Mouse (Mus musculus): ENCODE results near the gene Tecr.

The Tecr gene

DNA sequence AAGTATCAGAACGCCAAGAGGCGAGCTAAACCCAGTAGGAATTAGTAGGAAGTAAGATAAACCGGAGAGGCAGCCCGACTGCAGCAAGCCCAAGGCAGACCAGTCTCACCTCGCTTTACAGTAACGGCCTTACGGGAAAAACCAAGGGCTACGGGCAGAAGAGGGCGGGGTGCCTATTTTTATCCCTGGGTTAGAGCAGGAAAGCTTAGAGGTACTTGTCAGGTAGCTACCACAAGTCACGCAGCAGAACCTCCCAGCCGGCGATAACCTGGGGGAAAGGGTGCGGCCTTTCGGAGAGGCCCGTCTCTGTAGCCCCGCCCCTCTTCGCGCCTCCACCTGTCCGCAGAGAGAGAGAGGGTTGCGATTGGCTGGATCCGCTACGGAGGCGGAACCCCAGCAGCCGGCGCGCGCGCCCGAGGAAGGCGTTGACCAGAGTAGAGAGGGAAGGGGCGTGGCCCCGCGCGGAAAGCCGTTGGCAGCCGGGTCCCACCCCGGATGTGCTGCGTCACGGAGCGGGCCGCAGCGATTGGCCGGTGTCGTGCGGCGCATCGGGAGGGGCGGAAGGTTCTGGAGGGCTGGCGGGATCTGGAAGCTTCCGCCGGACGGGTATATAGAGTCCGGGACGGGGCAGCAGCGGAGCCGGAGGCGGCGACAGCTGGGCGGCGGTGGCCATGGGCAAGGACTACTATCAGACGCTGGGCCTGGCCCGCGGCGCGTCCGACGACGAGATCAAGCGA lies at the start of gene Tecr, which contains the start of gene Dnajb1:
Gene Tecr, minus strand, starts transcription at position 311 of the 737 bp plus-strand sequence.
Gene Dnajb1, plus strand, starts transcription at position 533 of the 737 bp plus-strand sequence.
- DNase-seq, result peak; percentile 100

DNA sequence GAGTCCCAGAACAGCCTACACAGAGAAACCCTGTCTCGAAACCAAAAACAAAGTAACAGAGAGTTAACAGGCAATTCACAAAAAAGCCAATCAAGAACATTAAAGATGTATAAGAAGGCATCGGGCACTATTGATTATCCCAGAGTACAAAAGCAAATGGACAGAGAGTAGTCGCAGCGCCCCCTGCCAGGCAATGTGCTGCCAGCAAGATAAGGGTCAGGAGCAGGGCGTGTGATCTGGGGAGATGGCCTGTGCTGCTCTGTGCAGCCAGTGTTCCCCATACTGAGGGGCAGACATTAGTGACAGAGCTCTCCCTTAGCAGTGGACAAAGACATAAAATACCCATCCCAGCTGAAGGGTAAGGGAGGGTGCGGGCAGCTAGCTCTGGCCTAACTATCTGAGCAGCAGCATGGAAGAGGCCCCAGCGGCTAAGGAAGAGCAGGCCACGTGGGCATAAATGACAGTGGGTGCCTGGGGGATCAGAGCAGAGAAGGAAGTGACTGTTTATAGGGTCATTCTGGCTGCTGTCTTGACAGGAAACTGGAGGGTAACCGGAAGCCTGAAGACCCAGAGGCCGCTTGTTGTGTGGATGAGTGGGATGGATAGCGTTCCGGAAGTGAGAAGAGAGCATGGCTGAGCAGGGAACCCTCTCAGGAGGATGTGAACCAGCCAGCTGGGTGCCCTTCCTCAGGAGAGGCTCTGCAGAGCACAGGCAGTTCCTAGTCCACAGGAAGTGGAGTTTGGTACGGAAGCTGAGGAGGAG lies 48.9 kb upstream of the Tecr start:
- no peak for DNase-seq

DNA sequence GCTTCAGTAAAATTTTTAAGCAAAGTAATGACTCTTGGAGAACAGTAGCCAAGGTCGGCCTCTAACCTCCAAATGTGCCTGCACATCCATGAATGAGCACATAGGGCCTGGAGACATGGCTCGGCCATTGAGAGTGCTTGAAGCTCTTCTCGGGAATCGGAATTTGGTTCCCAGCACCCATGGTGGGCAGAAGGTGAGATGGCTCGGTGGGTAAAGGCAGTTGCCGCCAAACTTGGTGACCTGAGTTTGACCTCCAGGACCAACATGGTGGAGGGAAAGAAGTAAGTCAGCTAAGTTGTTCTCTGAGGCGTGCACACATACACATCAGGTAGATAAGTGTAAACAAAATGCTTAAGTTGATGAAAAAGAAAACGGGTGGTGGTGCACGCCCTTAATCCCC lies 48.3 kb upstream of the Tecr start:
- DNase-seq, result no peak

DNA sequence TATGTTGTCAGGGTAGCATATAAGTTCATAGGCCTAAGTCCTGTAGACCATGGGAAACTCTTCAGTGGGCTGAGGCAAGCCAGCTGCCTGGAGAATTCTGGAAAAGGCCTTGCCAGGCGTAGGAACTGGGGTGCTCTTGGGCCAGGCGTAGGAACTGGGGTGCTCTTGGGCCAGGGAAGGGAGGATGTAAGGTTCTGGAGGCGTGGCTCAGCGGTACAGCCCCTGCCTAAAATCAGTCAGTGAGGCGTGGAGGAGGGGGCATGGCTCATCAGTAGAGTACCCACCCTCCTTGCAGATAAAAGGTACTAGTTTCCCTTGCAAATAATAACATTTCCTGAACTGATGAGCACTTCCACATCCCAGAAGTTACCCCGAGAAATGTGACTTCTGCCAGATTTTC lies 47.0 kb upstream of the Tecr start:
- no peak for DNase-seq

DNA sequence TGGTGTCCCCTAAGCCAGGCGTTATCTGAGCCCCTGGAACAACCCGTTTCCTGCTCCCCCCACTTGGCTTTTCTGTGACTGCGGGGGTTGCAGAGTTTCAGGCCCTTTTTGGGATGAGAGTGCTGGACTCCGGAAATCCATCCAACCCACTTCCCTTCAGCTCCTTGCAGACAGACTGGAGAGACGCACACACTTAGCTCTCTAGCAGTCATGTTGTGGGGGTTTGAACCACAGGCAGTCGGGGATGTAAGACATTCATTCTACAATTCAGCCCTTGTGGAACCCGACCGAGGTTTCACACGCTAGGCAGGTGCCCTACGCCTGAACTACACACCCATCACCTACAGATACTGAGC lies 45.9 kb upstream of the Tecr start:
- no peak for DNase-seq

DNA sequence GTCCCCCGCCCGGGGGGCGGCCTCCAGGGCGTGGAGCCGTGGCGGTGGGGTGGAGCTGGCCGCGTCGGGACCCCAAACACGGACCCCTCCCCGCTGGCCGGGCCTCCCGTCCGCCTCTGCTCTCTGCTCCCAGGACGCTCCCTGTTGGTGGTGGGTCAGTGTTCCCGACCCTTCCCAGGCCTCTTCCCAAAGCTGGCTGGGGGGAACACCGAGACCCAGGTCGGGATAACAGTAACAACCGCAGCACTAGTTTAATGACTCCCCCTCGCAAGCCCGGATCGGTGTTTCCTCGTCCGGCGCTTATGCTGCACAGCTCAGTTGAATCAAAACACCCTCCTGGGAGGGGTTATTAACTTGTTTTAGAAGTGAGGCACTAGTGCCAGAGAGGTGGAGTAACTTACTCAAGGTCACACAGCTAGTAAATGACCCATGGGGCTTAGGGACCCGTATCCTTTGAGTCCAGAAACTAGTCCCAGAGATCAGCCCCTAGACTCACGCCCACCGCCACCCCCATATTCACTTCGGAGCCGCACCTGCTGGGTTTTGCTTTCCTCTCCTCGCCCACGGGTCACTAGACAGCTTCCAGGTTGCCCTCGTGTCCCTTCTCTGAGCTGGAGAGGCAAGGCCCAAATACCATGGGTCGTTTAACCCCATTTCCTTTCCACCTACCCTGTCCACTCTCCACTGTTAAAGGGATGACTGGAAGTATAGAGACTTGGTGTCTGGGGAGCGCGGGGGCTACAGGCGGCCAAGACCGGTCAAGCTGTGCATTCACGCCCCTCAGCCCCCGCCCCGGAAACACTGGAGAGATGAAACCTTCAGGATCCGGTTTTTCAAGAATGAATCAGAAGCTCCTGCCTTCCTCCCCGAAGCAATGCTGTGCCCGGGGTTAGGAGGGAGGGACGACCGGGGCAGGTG lies 45.2 kb upstream of the Tecr start:
- DNase-seq, result no peak

DNA sequence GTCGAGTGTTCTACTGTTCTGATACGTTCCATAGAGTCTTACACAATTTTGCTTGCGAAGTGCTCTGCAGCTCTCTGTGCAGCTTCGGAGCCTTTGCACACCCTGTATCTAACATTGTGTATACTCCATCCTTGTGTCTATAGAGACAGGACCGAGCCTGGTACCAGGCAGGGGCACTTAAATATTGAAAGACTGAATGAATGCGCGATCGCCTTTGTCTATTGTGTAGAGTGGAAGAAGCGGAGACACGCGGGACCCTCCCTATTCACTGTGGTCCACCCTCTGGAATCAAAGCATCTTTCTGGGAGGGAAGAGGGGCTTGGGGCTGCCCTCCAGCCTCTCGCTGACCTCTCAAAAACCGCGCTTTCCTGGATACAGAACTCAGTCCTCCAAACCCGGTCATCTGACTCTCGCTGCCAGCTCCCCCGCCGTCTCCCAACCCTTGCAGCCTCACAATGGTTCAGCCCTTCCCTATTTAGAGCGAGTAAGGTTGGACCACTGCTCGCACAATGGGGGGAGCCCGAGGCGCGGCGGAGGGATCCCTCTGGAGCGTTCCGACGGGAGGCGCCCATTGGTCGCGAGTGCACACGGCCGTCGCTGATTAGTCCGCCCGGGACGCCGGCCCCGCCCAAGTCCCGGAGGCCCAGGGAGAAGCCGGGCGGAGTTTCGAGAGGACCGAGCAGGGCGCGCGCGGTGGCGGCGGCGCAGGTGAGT lies 44.4 kb upstream of the Tecr start, which contains the start of gene Gipc1:
Gene Gipc1, plus strand, starts transcription at position 648 of the 714 bp plus-strand sequence.
- peak; percentile 97 for DNase-seq

DNA sequence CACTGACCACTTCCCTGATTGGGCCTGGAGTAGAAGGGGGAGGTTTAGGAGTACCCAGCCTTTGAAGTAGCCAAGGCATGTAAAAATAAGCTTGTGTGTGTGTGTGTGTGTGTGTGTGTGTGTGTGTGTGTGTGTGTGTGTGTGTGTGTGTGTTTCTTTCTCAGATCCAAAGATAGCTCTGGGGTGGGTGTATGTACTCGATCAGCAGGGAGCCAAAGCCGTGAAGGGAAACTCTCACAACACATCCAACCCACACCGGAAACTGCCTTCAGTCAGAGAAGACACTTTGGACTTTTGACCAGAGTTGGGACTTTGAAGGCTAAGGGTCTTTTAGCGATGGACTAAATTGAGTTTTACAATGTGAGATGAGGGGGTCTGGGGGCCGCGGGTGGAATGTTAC lies 41.9 kb upstream of the Tecr start:
- DNase-seq, result no peak

DNA sequence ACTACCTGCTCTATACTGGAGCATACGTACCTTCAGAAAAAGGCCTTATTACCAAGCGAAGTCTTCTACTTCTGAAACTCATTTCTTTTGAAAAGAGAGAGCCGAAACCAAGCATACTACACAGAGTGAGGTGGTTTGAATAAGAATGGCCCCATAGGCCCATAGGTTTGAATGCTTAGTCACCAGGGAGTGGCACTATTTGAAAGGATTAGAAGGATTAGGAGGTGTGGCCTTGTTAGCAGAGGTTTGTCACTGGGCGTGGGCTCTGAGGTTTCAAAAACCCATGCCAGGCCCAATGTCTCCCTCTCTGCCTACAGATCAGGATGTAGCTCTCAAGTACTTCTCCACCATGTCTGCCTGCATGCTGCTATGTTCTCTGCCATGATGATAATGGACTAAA lies 40.3 kb upstream of the Tecr start:
- no peak for DNase-seq

DNA sequence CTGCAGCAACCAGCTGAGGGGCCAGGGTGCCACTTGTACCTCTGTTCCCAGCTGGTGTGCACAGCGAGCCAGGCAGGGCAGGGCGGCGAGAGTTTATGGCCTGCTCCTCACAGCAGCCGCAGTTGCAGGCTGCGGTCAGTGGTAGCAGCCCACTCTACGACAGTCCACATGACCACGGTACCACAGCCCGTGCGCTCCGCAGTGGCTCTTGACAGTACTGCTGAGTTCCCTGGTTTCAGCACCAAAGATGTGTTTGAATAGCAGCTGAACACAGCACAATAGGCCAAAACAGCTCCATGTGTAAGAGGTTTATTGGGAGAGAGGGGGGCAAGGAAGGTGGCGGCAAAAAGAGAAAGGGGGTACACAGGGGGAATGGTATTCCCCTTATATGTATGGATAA lies 39.7 kb upstream of the Tecr start:
- no peak for DNase-seq

DNA sequence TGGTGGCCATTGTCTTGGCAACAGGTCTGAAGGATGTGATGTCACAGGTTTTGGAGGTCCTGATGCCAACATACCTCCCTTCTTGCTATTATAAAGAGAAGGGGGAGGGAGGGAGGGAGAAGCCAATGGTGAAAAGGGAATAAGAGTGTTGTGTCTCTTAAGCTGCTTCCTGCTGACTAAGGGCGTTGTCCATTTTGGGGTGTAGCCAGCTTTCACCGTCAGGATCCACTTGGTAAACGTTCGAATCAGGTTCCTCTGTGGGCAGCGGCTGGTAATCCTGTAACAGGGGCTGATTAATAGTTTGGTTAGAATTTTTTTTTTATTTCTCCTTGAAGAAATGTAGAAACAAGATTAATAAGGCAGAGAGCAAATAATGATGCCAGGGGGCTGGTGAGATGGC lies 31.9 kb upstream of the Tecr start:
- no peak for DNase-seq

DNA sequence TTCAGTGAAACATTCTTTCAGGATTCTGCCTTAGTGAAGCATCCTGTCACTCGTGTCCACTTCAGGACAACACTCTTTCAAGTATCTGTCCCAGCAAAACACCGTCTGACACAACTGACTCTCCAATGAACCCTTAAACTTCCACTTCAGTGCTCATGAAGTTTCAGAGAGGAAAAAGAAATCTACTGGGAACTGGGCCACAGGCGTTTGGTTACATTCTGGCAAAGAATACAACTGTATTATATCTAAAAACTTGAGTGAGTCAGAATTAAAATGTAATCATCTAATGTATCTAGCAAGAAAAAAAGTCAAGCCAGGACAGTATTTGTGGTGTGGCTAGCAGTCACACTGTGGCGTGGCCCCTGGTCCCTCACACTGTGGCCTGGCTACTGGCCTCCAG lies 31.1 kb upstream of the Tecr start:
- no peak for DNase-seq

DNA sequence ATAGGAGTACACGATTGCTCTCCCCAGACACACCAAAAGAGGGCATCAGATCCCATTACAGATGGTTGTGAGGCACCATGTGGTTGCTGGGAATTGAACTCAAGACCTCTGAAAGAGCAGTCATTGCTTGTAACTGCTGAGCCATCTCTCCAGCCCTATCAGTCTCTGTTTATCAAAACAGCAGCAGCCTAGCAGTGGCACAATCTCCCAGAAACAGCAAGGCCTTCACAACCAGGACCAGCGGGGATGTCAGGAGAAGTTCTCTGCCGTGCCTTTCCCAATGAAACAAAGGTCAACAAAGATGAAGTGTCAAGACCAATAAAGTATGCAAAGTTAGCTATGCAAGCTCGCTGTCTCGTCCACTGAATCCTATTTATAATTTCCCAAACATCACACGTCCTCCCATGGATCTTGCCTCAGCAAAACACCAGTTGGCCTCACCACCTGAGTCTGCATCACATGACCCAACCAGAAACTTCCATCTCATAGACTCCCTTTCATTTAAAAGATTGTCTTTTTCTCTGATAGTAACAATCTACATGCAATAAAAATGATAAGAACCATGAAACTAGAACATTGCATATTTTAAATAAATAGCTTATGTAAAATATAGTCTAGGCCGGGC lies 24.4 kb upstream of the Tecr start:
- no peak for DNase-seq

DNA sequence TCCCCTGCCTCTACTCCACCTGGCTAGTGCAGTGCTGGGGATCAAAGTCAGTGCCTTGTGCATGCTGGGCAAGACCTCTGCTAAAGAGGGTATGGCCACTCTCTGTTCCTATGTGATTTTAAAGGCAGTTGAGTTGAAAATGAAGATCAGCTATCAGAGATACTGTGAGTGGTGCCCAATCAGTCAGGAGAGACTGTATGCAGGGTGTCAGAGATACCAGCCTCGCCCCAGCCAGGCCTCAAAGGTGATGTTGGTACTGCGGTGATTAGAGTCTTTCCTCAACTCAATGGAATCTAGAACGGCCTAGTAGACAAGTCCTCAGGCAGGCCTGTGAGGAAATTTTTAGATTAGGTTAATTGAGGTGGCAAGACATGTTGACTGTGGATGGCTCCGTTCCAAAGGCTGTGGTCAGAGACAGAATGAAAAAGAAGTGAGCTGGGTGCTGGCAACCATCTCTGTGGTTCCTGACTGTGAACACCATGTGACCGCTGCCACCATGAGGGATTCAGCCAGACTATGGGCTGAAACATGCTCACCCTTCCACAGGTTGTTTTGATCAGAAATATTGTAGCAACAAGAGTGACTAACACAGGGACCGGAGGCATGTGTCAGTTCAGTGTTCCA lies 18.0 kb upstream of the Tecr start:
- DNase-seq, result no peak

DNA sequence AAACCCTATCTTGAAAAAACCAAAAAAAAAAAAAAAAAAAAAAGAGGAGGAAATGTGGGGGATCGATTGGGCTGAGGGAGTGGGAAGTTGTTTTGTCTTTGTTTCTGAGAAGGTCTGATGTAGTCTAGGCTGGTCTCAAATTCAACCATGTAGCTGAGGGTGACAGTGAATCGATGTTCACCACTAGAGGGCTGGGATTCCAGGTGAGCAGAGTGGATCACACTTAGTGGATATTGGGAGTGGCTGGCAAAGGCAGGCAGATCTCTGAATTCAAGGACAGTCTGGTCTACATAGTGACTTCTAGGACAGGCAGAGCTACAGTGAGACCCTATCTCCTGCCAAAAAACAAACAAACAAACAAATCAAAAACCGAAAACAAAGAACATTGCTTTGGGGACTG lies 17.0 kb upstream of the Tecr start:
- DNase-seq, result peak in 1 of 2 experiments; percentile 57

DNA sequence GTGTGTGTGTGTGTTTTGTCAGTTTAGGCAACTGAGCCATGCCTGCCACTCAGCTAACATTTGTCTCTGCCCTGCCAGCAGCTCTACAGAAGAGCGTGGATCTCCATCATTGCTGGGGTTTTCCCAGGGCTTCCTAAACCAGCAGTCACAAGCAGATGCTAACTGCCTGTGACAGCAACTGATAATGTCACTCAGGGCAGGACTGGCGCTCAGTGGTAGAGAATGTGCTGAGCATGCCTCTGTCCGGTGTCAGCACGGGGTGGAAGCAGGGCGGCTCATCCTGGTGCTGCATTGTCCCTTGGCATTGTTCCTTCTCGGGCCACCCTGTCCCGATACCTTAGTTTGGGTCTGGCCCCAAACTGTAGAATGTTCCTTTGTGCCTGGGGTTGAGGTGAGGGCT lies 15.8 kb upstream of the Tecr start:
- no peak for DNase-seq

DNA sequence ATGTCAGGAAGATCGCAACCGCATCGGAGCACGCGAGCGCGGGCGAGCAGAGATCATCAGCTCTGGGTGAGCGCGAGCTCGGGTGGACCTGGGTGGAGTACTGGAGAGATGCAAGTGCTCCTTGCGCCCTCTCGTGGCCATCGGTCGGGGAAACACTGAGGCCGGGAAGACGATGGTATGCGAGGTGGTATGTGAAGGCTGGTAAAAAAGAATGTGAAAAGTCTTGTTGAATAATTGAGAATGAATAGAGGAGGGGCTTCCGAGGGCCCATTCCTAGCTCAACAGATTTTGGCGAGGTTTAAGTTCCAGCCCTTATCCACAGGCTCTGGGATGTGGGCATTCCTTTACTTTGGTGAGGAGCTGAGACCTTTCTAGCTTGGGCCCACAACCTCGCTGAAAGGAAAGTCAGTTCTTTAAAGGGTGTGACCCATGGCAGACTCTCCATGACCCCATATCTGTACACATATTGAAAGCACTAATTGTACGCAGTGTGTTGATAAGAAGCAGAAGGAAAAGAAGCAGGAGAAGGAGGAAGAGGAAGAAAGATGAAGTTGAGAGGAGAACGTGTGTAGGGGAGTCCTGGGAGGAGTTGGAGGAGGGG lies 14.7 kb upstream of the Tecr start:
- DNase-seq, result peak; percentile 73 to 86

DNA sequence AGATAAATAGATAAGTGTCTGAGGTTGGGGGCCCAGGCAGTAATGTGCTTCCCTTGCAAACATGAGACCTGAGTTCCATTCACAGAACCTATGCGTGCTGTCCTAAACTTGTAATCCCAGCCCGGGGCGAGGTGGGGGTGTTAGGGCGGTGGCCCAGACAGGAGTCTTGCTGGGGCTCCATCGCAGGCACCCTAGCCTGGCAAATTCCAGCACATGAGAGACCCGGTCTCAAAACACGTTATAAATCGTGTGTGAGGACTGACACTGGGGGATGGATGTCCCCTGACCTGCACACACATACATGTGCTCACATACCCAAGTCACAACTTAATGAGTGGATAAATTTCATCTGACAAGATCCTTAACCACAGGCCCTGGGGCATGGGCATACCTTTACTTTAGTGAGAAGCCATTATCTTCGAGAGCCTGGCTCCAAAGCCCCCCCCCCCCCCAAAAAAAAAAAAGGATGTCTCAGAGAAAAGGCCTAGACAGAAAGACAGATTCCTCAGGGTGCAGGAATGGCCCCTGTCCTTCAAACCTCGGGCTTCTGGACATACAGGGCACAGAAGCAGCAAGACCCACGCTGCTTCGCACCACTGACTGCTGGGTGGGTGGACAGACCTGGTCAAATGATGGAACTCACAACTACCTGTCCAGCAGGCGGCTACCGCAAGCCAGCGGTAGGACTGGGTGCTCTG lies 14.1 kb upstream of the Tecr start:
- DNase-seq, result no peak

DNA sequence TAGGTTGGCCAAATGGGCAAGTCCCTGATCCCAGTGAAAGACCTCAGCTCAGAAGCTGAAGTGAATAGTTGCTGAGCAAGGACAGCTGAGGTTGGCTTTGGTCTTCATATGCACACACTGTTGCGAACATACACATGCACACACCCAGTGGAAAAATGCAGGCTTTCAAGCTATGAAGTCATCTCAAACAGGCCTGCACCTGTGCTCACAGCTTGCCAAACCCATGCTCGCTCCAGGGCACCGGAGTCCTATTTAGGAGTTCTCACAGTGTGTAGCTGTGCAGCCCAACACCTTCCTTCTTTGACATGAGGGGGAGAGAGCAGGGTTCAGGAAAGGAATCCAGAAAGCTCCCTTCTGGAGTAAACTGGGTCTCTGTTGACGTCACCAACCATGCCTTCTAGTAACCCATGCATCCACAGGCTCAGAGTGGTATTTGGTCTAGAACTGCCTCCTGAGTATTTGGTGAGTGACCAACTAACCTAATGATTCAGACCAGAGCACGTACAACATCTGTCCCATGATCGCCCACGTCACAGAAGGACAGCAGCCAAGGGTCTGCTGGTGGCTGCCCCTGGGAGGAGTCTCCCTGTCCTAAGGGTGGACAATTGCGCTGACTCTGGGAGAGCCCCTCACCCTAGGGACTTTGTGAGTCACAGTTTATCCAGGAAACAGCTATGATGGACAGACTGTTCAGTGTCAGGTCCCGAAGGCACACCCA lies 12.0 kb upstream of the Tecr start:
- no peak for DNase-seq

DNA sequence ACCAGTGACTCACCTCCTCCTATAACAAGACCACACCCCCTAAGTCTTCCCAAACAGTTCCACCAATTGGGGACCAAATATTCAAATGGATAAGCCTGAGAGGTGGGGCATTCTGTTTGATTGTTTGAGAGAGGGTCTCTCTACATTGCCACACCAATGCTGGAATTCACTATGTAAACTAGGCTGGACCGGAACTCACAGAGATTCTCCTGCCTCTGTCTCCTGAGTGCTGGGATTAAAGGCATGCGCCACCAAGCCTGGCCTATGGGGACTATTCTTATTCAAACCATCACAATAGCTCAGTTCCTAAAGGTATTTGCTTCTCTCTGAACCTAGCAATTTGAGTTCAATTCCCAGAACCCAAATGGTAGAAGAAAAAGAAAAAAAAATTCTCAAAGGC lies 10.8 kb upstream of the Tecr start:
- DNase-seq, result no peak
